In genomic region chr14:115551996-115552395, GRCm38 (mm10) we compare ENCODE assay signal across 11 mouse cellular contexts.
"Had no signal": no experiment of that assay in that cellular context is flagged by ENCODE, and none has a peak within 500 bp of the region (broad histone marks: within the 10 kb centered on the region; RNA-seq: fewer than 3 reads in every experiment).

No protein-coding gene starts in this region.

- DNase-seq: liver; liver, embryonic 13.5 days; liver, postnatal 0 days; lung, adult 18-20 months; lung, adult 2 months; lung, embryonic 14.5 days; lung, postnatal 10 days; lung, postnatal 14 days; lung, postnatal 36 days; lung, postnatal 4 days; midbrain, embryonic 14.5 days had no signal
